Mouse (Mus musculus) heart, postnatal 4 days (tissue): ENCODE results near the gene Slc22a21. TPM values are rescaled to one million over a fixed set of nuclear protein-coding genes. Genes with fewer than 3 reads are reported as not detected.
"Not testable (repeated sequence)": the region's sequence is repeated elsewhere in the genome, so short reads cannot be mapped to it uniquely, and the experiment has no call there.

Experiments
- DNase-seq: peaks from one replicate; pipeline ENCODE4 v3.0.0; 2021
- total RNA-seq, 2 experiments: library from RNA; stranded (reverse); gene quantifications; 2 replicates each; pipeline ENCODE4 v1.2.3; 2021

Gene Slc22a21
- 1 to 10 TPM; 1.9 to 2.4 TPM for total RNA-seq

- DNase-seq: peak; percentile 85
Measured at GRCm38 (mm10) chr11:53979788-53980621, at the start of gene Slc22a21. TSS of gene Slc22a21 (minus strand) at chr11:53980332.

DNA sequence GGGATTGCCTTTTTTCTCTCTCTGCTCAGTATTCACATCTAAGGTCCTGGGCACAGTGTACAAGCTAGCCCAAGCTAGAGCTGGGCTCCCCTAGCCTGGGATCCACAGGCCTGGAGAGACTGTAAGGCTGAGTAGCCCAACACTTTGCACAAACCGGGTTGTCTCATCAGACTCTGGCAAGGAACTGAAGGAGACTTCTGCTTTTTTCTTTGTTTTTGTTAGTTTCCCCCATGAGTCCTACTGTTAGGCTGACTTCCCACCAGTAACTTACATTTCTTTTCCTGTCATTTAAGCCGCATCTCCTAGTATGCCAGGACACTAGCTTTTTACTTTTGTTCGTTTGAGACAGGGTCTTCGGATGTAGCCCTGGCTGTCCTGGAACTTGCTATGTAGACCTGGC is 48.9 kb upstream of the Slc22a21 start:
- no peak for DNase-seq

DNA sequence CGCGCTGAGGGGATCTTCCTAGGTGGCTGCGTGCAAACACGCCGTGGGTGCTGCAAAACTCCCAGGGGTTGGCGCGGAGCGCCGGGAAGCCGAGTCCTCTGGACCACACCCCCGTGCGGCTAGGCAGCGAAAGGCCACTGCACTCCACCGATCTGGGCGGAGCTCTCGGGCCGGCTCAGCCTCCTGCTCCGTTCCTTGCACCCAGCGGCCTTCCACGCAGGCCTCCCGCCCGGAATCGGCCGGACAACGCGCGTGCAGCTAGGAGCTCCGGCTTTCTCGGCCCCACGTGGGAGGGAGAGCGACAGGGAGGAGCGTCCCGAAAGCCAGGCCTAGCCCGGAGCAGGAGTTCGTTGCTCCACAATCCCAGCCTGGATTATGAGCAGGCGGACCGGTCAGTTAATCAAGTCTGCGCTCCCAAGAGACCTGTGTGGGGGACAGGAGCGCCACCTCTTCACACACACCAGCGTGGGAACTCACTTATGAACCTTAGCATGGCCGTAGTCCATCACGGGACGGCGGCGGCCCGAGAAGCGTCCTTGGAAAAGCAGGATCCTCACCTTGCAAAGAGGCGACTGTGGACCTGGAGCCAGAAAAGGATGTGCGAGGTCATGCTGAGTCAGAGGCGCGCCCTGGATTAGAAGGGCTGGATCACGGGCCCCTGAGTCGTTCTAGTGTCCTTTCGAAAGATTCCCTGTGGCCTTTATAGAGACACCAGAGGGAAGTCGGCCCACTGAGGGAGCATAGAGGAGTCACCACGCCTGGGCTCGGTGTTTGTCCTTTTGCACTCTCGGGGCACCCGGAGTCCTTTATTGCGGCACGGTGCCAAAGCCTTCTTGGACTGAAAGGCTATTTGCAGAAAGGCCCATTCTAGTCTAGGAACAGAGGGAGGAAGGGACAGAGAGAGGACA is 48.2 kb upstream of the Slc22a21 start, which contains the start of gene Slc22a4:
Gene Slc22a4, minus strand, starts transcription at position 47 of the 908 bp plus-strand sequence.
- DNase-seq: peak; percentile 78

DNA sequence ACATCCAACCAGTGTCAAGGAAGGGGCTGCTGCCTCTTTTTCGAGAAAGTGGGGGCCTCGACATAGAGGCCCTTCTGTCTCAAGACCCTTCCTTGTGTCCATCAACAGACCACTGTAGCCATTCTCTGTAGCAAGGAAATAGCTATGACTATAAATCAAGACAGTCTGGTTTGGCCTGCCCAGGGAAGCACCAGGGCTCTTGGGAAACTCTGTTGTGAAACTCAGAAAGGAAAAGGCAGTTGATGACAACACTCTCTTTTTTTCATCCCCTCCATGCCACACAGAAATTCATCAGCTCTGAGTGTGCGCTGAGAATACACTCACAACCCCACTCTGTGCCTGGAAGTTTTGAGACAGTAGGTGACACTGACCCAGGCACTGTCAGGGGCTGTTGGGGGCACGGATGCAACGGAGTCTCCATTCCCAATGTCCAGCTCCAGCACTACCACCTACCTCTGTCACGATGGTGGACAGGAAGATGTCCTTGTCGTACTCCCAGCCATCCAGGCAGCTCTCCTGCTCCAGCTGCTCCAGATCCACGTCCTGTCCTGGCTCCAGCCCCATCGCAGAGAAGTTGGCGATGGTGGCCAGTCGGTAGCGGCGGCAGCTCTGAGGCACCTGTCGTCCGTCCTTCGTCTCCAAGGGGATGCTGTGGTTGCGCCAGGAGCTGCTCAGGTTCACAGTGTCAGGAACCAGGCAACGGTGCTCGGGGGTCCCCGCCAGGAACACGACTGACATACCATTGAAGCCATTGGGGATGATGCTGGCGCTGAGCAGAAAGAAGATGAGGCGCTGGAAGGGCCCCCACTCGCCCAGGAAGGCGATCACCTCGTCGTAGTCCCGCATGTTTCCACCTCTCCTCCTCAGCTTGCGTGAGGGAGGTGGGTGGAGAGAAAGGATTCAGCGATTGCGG is 47.3 kb upstream of the Slc22a21 start:
- DNase-seq: no peak

DNA sequence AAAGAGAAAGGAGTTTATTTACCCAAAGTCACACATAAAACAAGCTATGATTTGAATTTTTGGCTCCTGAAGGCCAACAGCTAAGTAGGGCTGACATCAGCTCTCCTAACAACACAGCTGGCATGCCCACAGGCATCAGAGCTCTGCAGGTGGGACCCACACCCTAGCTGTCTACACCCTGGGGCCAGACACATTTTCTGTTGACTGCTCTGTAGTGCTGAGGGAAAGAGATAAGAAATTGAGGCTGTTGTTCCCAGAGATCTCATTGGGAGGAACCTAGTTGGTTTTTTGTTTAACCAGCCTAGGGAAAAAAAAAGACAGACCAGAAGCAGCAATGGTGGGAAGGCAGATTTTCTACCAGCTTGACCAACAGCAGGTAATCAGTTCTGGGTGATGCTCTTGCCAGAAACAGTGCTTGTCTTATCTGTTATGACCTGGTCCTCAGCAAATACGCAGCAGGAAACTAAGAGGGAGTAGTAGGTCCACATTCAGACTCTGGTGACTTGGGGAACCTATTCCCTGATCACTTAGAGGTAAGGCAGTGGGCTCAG is 46.4 kb upstream of the Slc22a21 start:
- DNase-seq: no peak

DNA sequence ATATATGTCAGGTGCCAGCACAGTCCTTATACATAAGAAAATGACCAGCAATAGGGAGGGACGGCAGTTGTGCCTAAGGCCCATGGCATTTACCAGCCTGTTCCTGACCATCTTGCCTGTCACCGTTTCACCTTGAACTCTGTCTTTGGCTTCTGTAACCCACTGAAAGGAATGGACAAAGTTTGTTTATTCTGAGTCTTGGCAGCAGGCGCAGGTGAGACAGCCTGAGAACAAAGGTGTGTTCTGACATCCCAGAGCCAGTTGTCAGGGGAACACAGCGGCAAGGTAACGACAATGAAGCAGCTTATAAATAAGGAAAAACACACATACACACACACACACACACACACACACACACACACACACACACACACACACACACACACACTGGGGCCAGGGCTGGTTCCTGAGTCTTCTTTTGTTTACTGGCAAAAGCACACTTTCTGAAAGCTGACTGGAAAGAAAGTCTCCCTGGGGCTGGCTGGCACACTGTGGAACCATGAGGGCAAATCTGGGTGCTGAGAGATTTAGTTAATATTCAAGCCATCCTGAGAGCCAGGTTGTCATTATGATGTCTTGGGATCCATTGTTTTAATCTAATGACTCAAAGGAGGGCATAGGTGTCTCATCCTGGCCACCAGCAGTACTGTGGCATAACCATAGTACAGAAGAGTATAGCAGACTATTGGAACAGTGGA is 41.4 kb upstream of the Slc22a21 start:
- DNase-seq: no peak

- DNase-seq: no peak
Measured at GRCm38 (mm10) chr11:54018893-54019732, 39.0 kb upstream of the Slc22a21 start.

GRCm38 (mm10) chr11:54017596-54017995 is 37.5 kb upstream of the Slc22a21 start:
- no peak for DNase-seq

- no peak for DNase-seq
Measured at GRCm38 (mm10) chr11:54016051-54016450, 35.9 kb upstream of the Slc22a21 start.

- no peak for DNase-seq
Measured at GRCm38 (mm10) chr11:54012961-54013360, 32.8 kb upstream of the Slc22a21 start.

DNA sequence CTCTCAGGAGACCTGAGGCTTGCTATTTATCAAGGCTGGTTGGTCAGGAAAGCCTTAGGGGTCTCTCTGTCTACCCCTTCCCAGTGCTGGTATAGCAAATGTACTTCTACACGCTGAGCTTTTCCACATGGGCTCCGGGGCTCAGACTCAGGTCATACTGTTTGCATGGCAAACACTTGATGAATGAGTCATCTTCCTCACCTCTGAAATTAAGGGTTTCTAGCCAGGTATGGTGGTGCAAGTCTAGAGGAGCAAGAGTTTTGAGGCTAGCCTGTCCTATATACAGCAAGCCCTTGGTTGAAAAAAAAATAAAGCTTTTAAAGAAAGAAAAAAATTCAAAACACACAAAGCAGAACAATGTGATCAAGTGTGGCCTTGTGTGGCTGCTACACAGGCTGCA is 31.1 kb upstream of the Slc22a21 start:
- no peak for DNase-seq

DNA sequence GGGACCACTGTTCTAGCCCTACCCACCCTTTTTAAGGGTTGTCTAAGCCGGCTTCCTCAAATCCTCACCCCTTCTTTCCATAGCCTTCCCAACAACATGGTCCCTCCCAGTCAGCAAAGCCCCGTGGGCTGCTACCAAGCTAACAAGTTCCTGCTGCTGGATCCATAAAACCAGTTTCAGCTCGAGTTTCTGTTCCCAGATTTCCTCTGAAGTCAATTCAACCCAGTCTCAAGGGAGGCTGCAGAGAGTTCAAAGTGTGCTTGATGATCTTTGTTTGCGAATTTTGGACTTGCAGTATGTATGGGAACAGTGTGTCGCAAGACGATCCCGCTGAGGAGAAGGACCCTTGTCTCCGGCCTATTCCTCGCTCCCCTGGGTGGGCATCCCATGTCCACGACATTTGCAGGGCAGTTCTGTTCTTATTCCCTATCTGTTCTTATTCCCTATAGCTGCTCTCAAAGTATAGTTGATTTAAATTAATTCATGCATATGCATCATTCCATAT is 28.3 kb upstream of the Slc22a21 start:
- no peak for DNase-seq

- no peak for DNase-seq
Measured at GRCm38 (mm10) chr11:54007717-54008116, 27.6 kb upstream of the Slc22a21 start.

- peak; percentile 68 for DNase-seq
Measured at GRCm38 (mm10) chr11:54006901-54007300, 26.8 kb upstream of the Slc22a21 start.

- DNase-seq: not testable (repeated sequence)
Measured at GRCm38 (mm10) chr11:54006362-54006761, 26.2 kb upstream of the Slc22a21 start.

GRCm38 (mm10) chr11:54004734-54005133 is 24.6 kb upstream of the Slc22a21 start:
- no peak for DNase-seq

DNA sequence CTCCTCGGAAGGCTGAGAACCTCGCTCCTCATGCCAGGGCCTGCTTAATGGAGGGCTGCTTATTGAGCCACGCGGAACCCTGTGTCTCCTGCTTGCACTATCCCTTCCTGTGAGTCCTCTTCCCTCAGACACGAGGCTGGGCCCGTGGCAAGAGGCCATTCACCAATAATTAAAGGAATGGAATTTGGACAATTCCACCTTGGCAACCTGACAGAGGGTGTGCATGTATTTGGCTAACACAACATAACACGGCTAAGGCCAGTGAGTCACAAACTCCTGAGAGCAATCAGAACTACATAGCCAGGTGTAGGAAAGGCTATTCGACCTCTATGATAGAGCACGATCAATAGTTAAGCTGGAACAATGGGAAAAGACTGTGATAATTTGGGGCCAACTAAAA is 24.1 kb upstream of the Slc22a21 start:
- DNase-seq: peak; percentile 51

- DNase-seq: peak; percentile 74
Measured at GRCm38 (mm10) chr11:54002761-54003717, 22.9 kb upstream of the Slc22a21 start.
